Mouse (Mus musculus): ENCODE results near the gene Phf21b.

DNA sequence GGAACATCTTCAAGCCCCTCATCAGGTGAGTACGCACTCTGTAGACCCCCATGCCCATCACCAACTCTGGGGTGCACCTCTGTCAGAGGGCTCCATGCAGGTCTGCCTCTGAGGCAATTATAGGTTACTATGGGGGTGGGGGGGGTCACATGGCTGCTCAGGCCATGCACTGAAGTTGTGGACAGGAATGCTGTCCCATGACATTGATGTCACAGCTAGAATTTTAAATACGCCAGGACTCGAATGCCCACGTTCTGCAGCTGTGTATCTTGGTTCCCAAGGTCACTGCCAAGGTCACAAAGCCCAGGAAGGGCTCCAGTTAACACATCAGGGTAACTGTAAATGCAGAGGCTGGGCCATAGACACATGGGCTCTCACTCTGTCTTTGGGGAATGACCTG lies 110.0 kb downstream of the Phf21b start:
- TF ChIP-seq CTCF (conservative IDR thresholded peaks at IDR 0.05; ENCODE audit: low read length) = no peak
- no peak for TF ChIP-seq NANOG (IDR thresholded peaks at IDR 0.05; ENCODE audit: borderline replicate concordance, low read length)
